Mouse (Mus musculus) intestine, embryonic 14.5 days (tissue): ENCODE results near the gene Aup1. TPM values are rescaled to one million over a fixed set of nuclear protein-coding genes. Genes with fewer than 3 reads are reported as not detected.

Source experiments
- ATAC-seq: fragments of 200-750 bp; cut with Nextera tagmentation; replicated peaks from 2 replicates; pipeline ENCODE4 v1.8.0; 2017; ENCODE audit warnings: low read depth, moderate number of reproducible peaks, moderate TSS enrichment, moderate library complexity; ENCODE audit not compliant: low FRiP score, low TSS enrichment
- DNase-seq: peaks from one replicate; pipeline ENCODE4 v3.0.0-alpha.2; 2018; ENCODE audit warnings: low spot score
- H3K27ac ChIP-seq: fragments of 300-500 bp; sonication (generic); 2 replicates; pipeline ENCODE4 v1.5.1; 2014; ENCODE audit warnings: low read depth, mild to moderate bottlenecking, control low read depth
- H3K27me3 ChIP-seq: fragments of 300-500 bp; sonication (generic); replicated peaks from 2 replicates; pipeline ENCODE4 v1.6.1; 2014; ENCODE audit warnings: low read length, control low read depth; ENCODE audit not compliant: control insufficient read depth, insufficient read depth
- H3K36me3 ChIP-seq: fragments of 300-500 bp; sonication (generic); 2 replicates; pipeline ENCODE4 v1.6.1; 2014; ENCODE audit warnings: low read length, control low read depth; ENCODE audit not compliant: control insufficient read depth, insufficient read depth
- H3K4me1 ChIP-seq: fragments of 300-500 bp; sonication (generic); replicated peaks from 2 replicates; pipeline ENCODE4 v1.6.1; 2014; ENCODE audit warnings: low read length, control low read depth, mixed read lengths; ENCODE audit not compliant: control insufficient read depth, insufficient read depth
- H3K4me2 ChIP-seq: fragments of 300-500 bp; sonication (generic); 2 replicates; pipeline ENCODE4 v1.6.1; 2014; ENCODE audit warnings: low read length
- H3K4me3 ChIP-seq: fragments of 300-500 bp; sonication (generic); 2 replicates; pipeline ENCODE4 v1.5.1; 2014; ENCODE audit warnings: low read depth, low read length, control low read depth, mixed read lengths
- H3K9ac ChIP-seq: fragments of 300-500 bp; sonication (generic); 2 replicates; pipeline ENCODE4 v1.6.1; 2014; ENCODE audit warnings: mild to moderate bottlenecking, low read length
- H3K9me3 ChIP-seq: fragments of 300-500 bp; sonication (generic); 2 replicates; pipeline ENCODE4 v1.6.1; 2016; ENCODE audit warnings: low read length, control low read depth; ENCODE audit not compliant: control insufficient read depth
- WGBS: fragments of 180-500 bp; shearing (Covaris S2); extraction: QIAGEN DNeasy Blood & Tissue Kit; methylation state at CpG from one replicate; pipeline ENCODE4 v1.1.7; 2014; 5-methylcytosine and 5-hydroxymethylcytosine counted together
- polyA plus RNA-seq: library from polyadenylated mRNA; unstranded; fragments of >200 nt; fragmentation: Nextera tagmentation; extraction: Ambion mirVana; gene quantifications from 2 replicates; pipeline ENCODE4 v1.2.1, GENCODE M21; 2014

Aup1 gene
- 158 and 167 TPM in 2 replicates for polyA plus RNA-seq

GRCm38 (mm10) chr6:83054074-83054851 lies at the start of gene Aup1:
Gene Aup1 (plus strand): TSS chr6:83054521.
- peak within 1 kb of the TSS; percentile 99 for H3K4me3 ChIP-seq
- H3K9ac ChIP-seq: peak within 1 kb of the TSS; percentile 79
- DNase-seq (peak; percentile 97), ATAC-seq (peak; percentile 94)
- H3K9me3 ChIP-seq: no peaks in the 10 kb centered on the region
- H3K27me3 ChIP-seq: no peaks in the 10 kb centered on the region
- peak within 1 kb of the TSS; percentile 70 for H3K27ac ChIP-seq
- WGBS: under 1% methylated on average over 63 of the region's 64 CpGs
- H3K4me2 ChIP-seq: peak within 1 kb of the TSS; percentile 79
- peaks cover 25% of the 10 kb centered on the region for H3K4me1 ChIP-seq
- H3K36me3 ChIP-seq: peaks cover 32% of the 10 kb centered on the region

GRCm38 (mm10) chr6:83004872-83005271 lies 49.4 kb upstream of the Aup1 start:
- Histone ChIP-seq H3K27me3 (no peaks in the 10 kb centered on the region), H3K4me1 (no peaks in the 10 kb centered on the region), H3K9ac (no peak overlapping the region), H3K4me3 (no peak overlapping the region), H3K27ac (no peak overlapping the region), H3K4me2 (no peak overlapping the region), H3K36me3 (no peaks in the 10 kb centered on the region), H3K9me3 (no peaks in the 10 kb centered on the region)
- no peak for DNase-seq
- ATAC-seq: no peak
- WGBS: 61% methylated on average over 7 of the region's 7 CpGs

DNA sequence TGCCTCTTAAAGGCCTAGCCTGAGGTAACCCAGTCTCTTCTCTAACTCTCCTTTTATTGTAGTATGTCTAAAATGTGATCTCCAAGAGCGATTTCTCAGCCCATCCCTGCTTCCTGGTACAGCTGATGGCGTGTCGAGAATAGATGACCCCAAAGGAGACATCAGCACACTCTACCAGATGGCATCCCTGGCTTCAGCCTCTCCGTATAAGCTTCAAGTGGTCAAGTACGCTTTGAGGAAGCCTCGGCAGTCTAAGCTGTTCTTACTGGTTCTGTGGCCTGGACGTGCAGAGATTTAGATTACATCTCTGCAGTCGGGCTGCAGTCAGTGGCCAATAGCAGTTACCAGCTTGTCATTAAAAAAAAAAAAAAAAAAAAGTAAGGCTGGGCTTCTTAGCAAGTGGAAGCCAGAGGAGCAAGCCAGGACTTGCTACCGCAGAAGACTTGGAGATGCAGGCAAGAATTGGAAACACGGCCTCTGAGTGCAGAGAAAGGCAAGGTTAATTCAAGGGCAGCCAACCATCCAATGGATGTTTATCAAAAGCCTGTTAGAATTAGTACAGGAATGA lies 48.8 kb upstream of the Aup1 start:
- H3K9ac ChIP-seq: no peak overlapping the region
- no peaks in the 10 kb centered on the region for H3K27me3 ChIP-seq
- no peak overlapping the region for H3K27ac ChIP-seq
- H3K9me3 ChIP-seq: no peaks in the 10 kb centered on the region
- H3K4me2 ChIP-seq: no peak overlapping the region
- ATAC-seq (no peak), DNase-seq (no peak)
- WGBS: 81% methylated on average over 10 of the region's 10 CpGs
- H3K4me1 ChIP-seq: 0 out of 2 replicates have a peak, but pooled peaks cover 2% of the 10 kb centered on the region
- no peak overlapping the region for H3K4me3 ChIP-seq
- no peaks in the 10 kb centered on the region for H3K36me3 ChIP-seq

GRCm38 (mm10) chr6:83006114-83006513 lies 48.2 kb upstream of the Aup1 start:
- 0 out of 2 replicates have a peak, but pooled peaks cover 2% of the 10 kb centered on the region for H3K4me1 ChIP-seq
- no peaks in the 10 kb centered on the region for H3K36me3 ChIP-seq
- WGBS: 80% methylated on average over 6 of the region's 6 CpGs
- no peak overlapping the region for H3K9ac ChIP-seq
- H3K4me2 ChIP-seq: no peak overlapping the region
- no peaks in the 10 kb centered on the region for H3K27me3 ChIP-seq
- no peak overlapping the region for H3K4me3 ChIP-seq
- no peak overlapping the region for H3K27ac ChIP-seq
- no peak for ATAC-seq
- DNase-seq: no peak
- H3K9me3 ChIP-seq: no peaks in the 10 kb centered on the region

- Histone ChIP-seq H3K27me3 (no peaks in the 10 kb centered on the region), H3K4me2 (no peak overlapping the region), H3K9ac (no peak overlapping the region), H3K9me3 (no peaks in the 10 kb centered on the region), H3K36me3 (no peaks in the 10 kb centered on the region), H3K4me3 (no peak overlapping the region), H3K27ac (no peak overlapping the region), H3K4me1 (0 out of 2 replicates have a peak, but pooled peaks cover 2% of the 10 kb centered on the region)
- ATAC-seq: no peak
- DNase-seq: no peak
- WGBS: 30% methylated on average over 3 of the region's 3 CpGs
These were observed 45.7 kb upstream of the Aup1 start for GRCm38 (mm10) chr6:83008659-83009058.

DNA sequence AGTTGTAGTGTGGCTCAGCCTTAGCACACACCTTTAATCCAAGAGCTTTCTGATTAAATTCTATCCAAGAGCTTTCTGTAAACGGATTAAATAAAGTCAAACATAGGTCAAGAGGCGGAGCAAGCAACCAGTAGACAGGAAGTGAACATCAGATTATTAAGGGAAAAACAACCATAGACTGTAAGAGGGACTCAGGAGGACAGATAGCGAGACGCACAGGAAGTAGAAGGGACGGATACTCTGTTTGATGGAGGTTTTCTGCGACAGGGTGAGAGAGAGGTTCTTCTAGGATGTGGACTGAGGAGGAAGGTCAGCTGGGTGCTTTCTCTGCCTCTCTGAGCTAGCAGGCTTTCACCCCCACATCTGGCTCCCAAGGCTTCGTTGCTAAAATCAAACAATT lies 44.3 kb upstream of the Aup1 start:
- Histone ChIP-seq H3K27ac (no peak overlapping the region), H3K4me2 (no peak overlapping the region), H3K9me3 (no peaks in the 10 kb centered on the region), H3K9ac (no peak overlapping the region), H3K36me3 (no peaks in the 10 kb centered on the region), H3K27me3 (0 out of 2 replicates have a peak, but pooled peaks cover 4% of the 10 kb centered on the region), H3K4me1 (0 out of 2 replicates have a peak, but pooled peaks cover 2% of the 10 kb centered on the region), H3K4me3 (no peak overlapping the region)
- WGBS: 48% methylated on average over 7 of the region's 7 CpGs
- DNase-seq (no peak), ATAC-seq (no peak)

DNA sequence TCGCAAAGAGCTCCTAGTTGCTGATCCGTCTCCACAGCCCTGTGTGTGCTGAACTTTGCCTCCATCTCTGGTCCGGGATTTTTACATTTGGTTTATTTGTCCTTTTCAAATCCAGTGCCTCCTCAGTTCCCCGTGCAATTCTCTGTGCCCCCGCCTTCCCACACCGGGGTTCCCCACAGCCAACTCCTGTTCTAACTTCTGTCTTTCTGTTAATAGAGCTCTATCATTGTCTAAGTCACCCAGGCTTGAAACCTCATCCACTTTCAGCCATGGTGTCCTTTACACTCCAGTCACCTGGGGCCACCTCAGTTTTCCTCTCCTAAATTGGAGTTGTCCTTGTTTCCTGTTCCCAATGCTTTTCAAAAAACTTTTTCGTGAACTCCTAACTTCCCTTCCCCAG lies 43.1 kb upstream of the Aup1 start:
- no peaks in the 10 kb centered on the region for H3K9me3 ChIP-seq
- WGBS: 87% methylated on average over 7 of the region's 7 CpGs
- H3K4me1 ChIP-seq: 0 out of 2 replicates have a peak, but pooled peaks cover 2% of the 10 kb centered on the region
- ATAC-seq: no peak
- no peak for DNase-seq
- H3K9ac ChIP-seq: no peak overlapping the region
- H3K27ac ChIP-seq: no peak overlapping the region
- no peaks in the 10 kb centered on the region for H3K36me3 ChIP-seq
- no peak overlapping the region for H3K4me3 ChIP-seq
- 0 out of 2 replicates have a peak, but pooled peaks cover 4% of the 10 kb centered on the region for H3K27me3 ChIP-seq
- H3K4me2 ChIP-seq: no peak overlapping the region

GRCm38 (mm10) chr6:83011756-83012155 lies 42.6 kb upstream of the Aup1 start:
- H3K4me3 ChIP-seq: no peak overlapping the region
- no peak overlapping the region for H3K27ac ChIP-seq
- WGBS: 67% methylated on average over 6 of the region's 6 CpGs
- H3K9me3 ChIP-seq: no peaks in the 10 kb centered on the region
- no peak overlapping the region for H3K9ac ChIP-seq
- H3K36me3 ChIP-seq: no peaks in the 10 kb centered on the region
- ATAC-seq (0 out of 2 replicates have a peak, but pooled peaks have one; percentile 27), DNase-seq (no peak)
- H3K4me2 ChIP-seq: no peak overlapping the region
- H3K4me1 ChIP-seq: 0 out of 2 replicates have a peak, but pooled peaks cover 2% of the 10 kb centered on the region
- H3K27me3 ChIP-seq: 0 out of 2 replicates have a peak, but pooled peaks cover 4% of the 10 kb centered on the region
